Mouse (Mus musculus) kidney, embryonic 14.5 days (tissue): ENCODE measurements around the gene Topbp1. TPM values are rescaled to one million over a fixed set of nuclear protein-coding genes. Genes with fewer than 3 reads are reported as not detected.

Experiments used
- ATAC-seq: fragments of 200-750 bp; cut with Nextera tagmentation; 2 replicates; pipeline ENCODE4 v1.8.0; 2017; ENCODE audit warnings: moderate number of reproducible peaks, mild to moderate bottlenecking, moderate TSS enrichment, moderate library complexity; ENCODE audit not compliant: low FRiP score, low TSS enrichment
- H3K27ac ChIP-seq: fragments of 300-500 bp; sonication (generic); 2 replicates; pipeline ENCODE4 v1.5.1; 2014; ENCODE audit warnings: low read depth, mild to moderate bottlenecking, low read length, moderate library complexity, mixed read lengths
- H3K27me3 ChIP-seq: fragments of 300-500 bp; sonication (generic); 2 replicates; pipeline ENCODE4 v1.6.1; 2014; ENCODE audit warnings: mild to moderate bottlenecking, low read length; ENCODE audit not compliant: control insufficient read depth, insufficient read depth
- H3K36me3 ChIP-seq: fragments of 300-500 bp; sonication (generic); 2 replicates; pipeline ENCODE4 v1.6.1; 2014; ENCODE audit warnings: low read length, mixed read lengths; ENCODE audit not compliant: control insufficient read depth, insufficient read depth
- H3K4me1 ChIP-seq: fragments of 300-500 bp; sonication (generic); 2 replicates; pipeline ENCODE4 v1.6.1; 2014; ENCODE audit warnings: low read length, mixed read lengths; ENCODE audit not compliant: control insufficient read depth, insufficient read depth
- H3K4me2 ChIP-seq: fragments of 300-500 bp; sonication (generic); replicated peaks from 2 replicates; pipeline ENCODE4 v1.6.1; 2014; ENCODE audit warnings: low read depth, mild to moderate bottlenecking, low read length
- H3K4me3 ChIP-seq: fragments of 300-500 bp; sonication (generic); 2 replicates; pipeline ENCODE4 v1.5.1; 2014; ENCODE audit warnings: mild to moderate bottlenecking, low read length
- H3K9ac ChIP-seq: fragments of 300-500 bp; sonication (generic); 2 replicates; pipeline ENCODE4 v1.6.1; 2014; ENCODE audit warnings: low read depth, mild to moderate bottlenecking, low read length, moderate library complexity
- H3K9me3 ChIP-seq: fragments of 300-500 bp; sonication (generic); 2 replicates; pipeline ENCODE4 v1.6.1; 2016; ENCODE audit warnings: low read length; ENCODE audit not compliant: control insufficient read depth
- WGBS: fragments of 180-500 bp; shearing (Covaris S2); extraction: QIAGEN DNeasy Blood & Tissue Kit; methylation state at CpG from one replicate; pipeline ENCODE4 v1.1.7; 2014; 5-methylcytosine and 5-hydroxymethylcytosine counted together
- polyA plus RNA-seq: library from polyadenylated mRNA; unstranded; fragments of >200 nt; fragmentation: Nextera tagmentation; extraction: Ambion mirVana; gene quantifications from 2 replicates; pipeline ENCODE4 v1.2.1, GENCODE M21; 2014

Topbp1 gene
- polyA plus RNA-seq, 1 experiment from 2014 or later, result 91.9 TPM

DNA sequence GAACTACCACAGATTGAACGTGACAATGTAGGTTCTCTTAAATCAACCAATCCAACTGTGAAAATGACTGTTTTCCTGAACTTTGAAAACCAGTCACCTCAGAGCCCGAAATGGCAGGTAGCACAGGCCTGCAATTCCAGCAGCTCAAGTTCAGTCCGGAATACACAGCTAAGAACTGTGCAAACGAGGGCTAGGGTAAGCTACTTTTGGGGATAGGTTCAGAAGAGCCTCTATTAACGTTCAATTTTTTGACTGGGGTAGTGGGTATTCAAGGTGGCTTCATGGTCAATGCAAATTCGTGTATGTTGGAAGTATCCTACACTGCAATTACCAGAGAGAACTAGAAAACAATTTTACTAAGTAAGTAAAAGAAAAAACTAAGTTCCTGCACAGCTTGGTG is 58.1 kb downstream of the Topbp1 start:
- no peak for ATAC-seq
- H3K36me3 ChIP-seq, result peaks cover 49% of the 10 kb centered on the region
- peak overlapping the region; percentile 84 for H3K4me3 ChIP-seq
- peak overlapping the region; percentile 60 for H3K4me2 ChIP-seq
- H3K9me3 ChIP-seq, result no peaks in the 10 kb centered on the region
- H3K27ac ChIP-seq, result no peak overlapping the region
- H3K27me3 ChIP-seq, result no peaks in the 10 kb centered on the region
- peaks cover 13% of the 10 kb centered on the region; the same call in 1 of the 2 replicates for H3K4me1 ChIP-seq
- 54% methylated on average over 6 of the region's 6 CpGs for WGBS
- peak overlapping the region; percentile 97; the same call in 1 of the 2 replicates for H3K9ac ChIP-seq

DNA sequence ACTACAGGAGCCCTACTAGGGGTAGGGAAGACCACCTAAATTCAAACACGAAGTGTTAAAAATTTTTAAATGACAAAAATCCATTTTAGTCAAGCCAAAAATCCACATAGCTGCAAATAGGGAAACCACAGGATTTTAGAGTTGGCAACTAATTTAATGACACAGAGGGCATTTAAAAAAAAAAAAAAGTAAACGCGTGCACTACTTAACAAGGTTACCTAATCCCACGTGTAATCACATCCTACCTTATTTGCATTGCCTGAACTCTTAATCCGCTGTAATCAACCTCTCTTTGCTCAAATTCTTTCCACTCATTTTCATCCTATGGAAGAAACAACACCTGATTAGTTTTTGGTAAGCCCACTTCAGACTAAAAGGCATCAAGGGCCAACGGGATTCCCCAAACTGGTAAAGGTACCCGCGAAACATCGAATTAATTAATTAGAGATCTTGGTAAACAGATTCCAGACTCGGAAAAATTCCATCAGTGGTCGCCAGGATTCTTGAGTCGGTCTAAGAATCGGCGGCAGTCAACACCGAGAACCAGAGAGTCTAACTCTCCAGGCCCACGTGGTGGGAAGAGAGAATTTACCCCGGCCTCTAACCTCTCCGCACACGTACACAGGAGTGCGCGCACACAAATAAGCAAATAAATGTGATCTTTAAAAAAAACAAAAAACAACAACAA is 58.9 kb downstream of the Topbp1 start:
- 0 out of 2 replicates have a peak overlapping the region, but pooled peaks have one; percentile 97 for H3K27ac ChIP-seq
- H3K27me3 ChIP-seq, result no peaks in the 10 kb centered on the region
- no peaks in the 10 kb centered on the region for H3K9me3 ChIP-seq
- peaks cover 41% of the 10 kb centered on the region for H3K36me3 ChIP-seq
- WGBS, result 2% methylated on average over 21 of the region's 21 CpGs
- no peak for ATAC-seq
- H3K9ac ChIP-seq, result peak overlapping the region; percentile 97
- H3K4me3 ChIP-seq, result peak overlapping the region; percentile 84
- H3K4me2 ChIP-seq, result peak overlapping the region; percentile 60
- H3K4me1 ChIP-seq, result peaks cover 13% of the 10 kb centered on the region; the same call in 1 of the 2 replicates

DNA sequence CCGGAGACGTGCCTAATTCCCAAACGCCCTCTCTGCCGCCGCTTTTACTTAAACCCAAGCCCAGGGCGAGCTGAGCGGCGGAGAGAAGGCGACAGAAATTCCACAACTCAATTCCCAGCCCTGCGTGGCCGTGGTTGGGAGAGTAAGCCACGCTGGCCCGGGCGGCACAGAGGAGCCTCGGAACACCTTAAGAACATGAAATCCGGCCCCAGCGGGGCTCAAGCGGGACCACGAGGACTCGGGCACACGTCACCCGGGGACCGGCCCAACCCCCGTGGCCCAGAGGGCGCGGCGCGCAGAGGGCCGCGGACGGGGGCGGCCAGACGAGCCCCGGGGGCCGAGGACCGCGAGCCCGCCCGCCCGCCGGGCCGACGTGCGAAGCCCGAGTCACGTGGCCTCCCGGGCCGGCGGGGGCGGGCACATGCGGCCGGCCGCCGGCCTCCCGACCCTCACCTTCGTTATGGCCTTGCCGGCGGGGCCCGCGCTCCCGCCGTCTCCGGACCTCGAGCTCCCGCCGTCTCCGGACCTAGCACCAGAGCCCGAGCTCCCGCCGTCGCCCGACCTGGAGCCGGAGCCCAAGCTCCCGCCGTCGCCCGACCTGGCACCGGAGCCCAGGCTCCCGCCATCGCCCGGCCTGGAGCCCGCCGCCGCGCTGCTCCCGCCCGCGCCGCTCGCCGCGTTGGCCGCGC is 59.7 kb downstream of the Topbp1 start:
- H3K4me3 ChIP-seq, result peak overlapping the region; percentile 84
- H3K36me3 ChIP-seq, result peaks cover 33% of the 10 kb centered on the region; the same call in 1 of the 2 replicates
- 2% methylated on average over 77 of the region's 94 CpGs for WGBS
- H3K4me1 ChIP-seq, result peaks cover 13% of the 10 kb centered on the region; the same call in 1 of the 2 replicates
- peak; percentile 20; the same call in 1 of the 2 replicates for ATAC-seq
- H3K27me3 ChIP-seq, result no peaks in the 10 kb centered on the region
- H3K9me3 ChIP-seq, result no peaks in the 10 kb centered on the region
- peak overlapping the region; percentile 97 for H3K27ac ChIP-seq
- peak overlapping the region; percentile 60 for H3K4me2 ChIP-seq
- peak overlapping the region; percentile 97 for H3K9ac ChIP-seq

DNA sequence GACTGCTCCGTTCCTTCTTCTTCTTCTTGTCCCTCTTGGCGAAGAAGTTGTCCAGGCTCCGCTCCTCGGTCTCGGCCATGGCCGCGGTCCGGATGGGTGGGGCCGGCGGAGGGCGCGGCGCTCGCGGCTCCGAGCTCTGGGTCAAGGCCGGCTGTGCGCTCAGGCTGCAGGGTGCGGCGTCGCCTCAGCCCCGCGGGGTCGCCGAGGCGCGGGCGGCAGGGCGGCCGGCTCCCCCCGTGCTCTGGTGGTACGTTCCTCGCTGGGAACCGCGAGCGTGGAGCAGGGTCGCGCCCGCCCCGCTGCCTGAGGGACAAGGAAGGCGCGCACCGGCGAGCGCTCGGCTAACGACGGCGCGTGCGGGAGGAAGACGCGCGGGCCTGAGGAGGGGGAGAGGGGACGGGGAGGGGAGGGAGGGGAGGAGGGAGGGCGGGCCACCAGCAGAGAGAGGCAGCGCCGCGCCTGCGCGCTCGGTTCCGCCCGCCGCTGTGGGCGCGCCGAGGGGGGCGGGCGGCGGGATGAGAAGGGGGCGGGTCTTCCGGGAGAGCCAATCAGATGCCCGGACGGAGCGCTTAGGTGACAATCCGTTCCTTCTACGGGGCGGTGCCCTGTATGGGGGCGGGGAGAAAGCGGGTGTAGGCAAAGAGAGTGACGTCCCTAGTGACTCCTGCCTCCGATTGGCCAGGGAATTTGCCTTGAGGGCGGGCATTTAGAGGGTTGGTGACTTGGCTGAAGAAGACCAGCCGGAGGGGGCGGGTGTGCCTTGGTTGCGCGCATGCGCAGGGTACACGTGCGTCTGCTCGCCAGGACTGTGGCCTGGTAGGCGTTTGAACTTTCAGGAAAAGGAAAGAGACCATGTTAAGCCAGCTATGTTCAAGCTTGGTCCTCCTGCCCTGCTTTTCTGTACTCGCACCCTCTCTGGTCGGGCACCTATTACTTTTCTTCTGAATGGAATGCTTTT is 60.6 kb downstream of the Topbp1 start, which contains the start of gene Cdv3:
Gene Cdv3, minus strand, starts transcription at position 551 of the 958 bp plus-strand sequence.
- H3K4me2 ChIP-seq, result peak within 1 kb of the TSS; percentile 60
- H3K27me3 ChIP-seq, result no peaks in the 10 kb centered on the region
- WGBS, result under 1% methylated on average over 71 of the region's 95 CpGs
- ATAC-seq, result peak; percentile 98
- peaks cover 13% of the 10 kb centered on the region; the same call in 1 of the 2 replicates for H3K4me1 ChIP-seq
- peak within 1 kb of the TSS; percentile 97 for H3K9ac ChIP-seq
- H3K36me3 ChIP-seq, result peaks cover 25% of the 10 kb centered on the region; the same call in 1 of the 2 replicates
- H3K4me3 ChIP-seq, result peak within 1 kb of the TSS; percentile 84
- peak within 1 kb of the TSS; percentile 97 for H3K27ac ChIP-seq
- no peaks in the 10 kb centered on the region for H3K9me3 ChIP-seq

DNA sequence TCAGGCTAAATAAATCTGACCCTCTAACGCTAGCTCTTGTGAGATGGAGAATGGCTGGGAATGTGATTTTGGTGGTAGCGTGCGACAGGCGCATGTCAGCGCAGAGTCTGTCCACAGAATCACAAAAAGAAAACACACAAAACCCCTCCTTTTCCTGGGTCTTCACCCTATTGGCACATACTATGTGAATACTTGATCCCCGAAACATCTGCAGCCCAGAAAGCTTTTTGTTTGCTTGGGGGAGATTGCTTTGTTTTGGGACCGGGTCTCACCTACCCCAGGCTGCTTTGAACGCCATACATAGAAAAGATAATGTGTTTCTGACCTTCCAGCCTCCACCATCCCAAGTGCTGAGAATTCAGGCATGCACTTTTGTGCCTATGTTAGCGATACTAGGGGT is 61.3 kb downstream of the Topbp1 start:
- Histone ChIP-seq H3K27me3 (no peaks in the 10 kb centered on the region), H3K27ac (peak overlapping the region; percentile 51; the same call in 1 of the 2 replicates), H3K4me2 (peak overlapping the region; percentile 40), H3K4me3 (peak overlapping the region; percentile 22), H3K36me3 (peaks cover 18% of the 10 kb centered on the region; the same call in 1 of the 2 replicates), H3K9me3 (no peaks in the 10 kb centered on the region), H3K9ac (peak overlapping the region; percentile 35; the same call in 1 of the 2 replicates), H3K4me1 (peaks cover 13% of the 10 kb centered on the region; the same call in 1 of the 2 replicates)
- no peak for ATAC-seq
- WGBS, result 65% methylated on average over 9 of the region's 9 CpGs

DNA sequence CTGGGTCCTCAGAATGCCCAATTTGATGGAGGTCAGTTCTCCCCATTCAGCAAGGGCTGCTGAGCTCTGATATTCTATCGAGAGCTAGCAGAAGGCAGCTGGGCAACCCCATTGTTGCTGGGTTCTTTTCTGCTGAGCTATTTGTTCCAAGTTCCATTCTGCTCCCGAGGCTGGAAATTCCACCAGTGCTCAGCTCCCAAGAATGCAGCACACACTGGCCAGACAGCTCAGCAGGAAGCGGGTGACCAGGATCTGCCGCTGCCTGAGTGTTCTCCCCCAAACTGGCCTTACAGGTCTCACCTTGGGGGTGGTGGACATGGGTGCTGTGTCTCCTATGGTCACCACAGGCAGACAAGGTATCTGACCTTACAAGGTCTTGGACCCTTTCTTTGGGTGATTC is 64.9 kb downstream of the Topbp1 start:
- 79% methylated on average over 4 of the region's 4 CpGs for WGBS
- Histone ChIP-seq H3K27ac (no peak overlapping the region), H3K4me2 (no peak overlapping the region), H3K36me3 (no peaks in the 10 kb centered on the region), H3K4me1 (peaks cover 6% of the 10 kb centered on the region; the same call in 1 of the 2 replicates), H3K9ac (no peak overlapping the region), H3K4me3 (no peak overlapping the region), H3K27me3 (no peaks in the 10 kb centered on the region), H3K9me3 (no peaks in the 10 kb centered on the region)
- ATAC-seq, result no peak

DNA sequence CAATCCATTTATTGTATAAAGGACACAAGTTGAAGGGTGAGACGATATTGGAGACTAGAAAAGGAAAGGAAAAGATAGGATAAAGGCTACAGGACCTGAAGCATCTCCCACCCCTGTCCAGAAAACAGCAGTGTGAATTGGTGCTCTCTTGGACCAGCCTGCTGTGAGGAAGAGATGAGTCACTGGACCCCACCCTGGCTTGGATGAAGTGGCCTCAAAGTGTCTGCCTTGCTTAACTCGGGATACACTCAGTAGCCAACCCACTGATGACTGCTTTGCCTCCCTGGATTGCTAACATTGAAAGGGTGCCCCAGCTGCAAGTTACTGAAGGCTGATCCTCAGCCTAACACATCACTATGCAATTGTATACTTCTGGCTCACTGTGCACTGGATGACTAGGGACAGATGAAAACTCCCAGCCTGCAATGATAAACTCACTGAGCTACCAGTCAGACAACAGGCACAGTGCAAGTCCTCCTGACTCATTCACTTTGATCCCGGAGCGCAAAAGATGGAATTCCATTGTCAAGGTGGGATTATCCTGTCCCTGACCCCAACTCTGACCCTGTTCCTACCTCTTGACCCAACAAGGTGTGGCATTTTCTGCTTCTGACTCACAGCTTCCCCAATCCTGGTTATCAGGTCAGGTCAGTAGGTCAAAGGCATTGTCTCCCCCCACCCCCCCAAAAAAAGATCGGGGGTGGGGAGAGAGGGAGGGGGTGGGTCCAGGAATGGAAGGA is 67.4 kb downstream of the Topbp1 start:
- no peaks in the 10 kb centered on the region for H3K9me3 ChIP-seq
- no peaks in the 10 kb centered on the region for H3K36me3 ChIP-seq
- H3K4me2 ChIP-seq, result no peak overlapping the region
- no peak overlapping the region for H3K4me3 ChIP-seq
- no peaks in the 10 kb centered on the region for H3K4me1 ChIP-seq
- ATAC-seq, result no peak
- H3K27ac ChIP-seq, result no peak overlapping the region
- H3K27me3 ChIP-seq, result no peaks in the 10 kb centered on the region
- no peak overlapping the region for H3K9ac ChIP-seq
- 84% methylated on average over 5 of the region's 5 CpGs for WGBS
